Comparison of ENCODE assay signal across 14 mouse cellular contexts in the genomic region with DNA sequence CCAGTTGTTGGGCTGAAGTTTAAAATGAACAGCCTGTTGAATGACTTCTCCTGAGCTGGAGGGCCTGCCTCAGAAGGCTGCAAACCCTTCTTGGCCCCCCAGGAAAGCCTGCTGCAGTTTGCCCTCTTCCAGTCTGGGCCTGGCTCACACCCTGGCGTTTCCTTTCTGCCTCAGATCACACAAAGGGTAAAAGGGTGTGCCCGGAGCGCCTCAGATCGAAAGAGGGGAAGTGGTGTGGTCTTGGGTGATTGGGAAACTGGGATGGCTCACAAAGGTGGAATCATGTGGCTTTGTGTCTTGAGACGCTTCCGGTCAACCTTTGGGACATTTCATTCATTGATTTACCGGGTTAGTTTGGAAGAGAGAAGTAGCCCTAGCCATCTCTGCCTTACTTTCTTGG. TPM values are rescaled to one million over a fixed set of nuclear protein-coding genes. Genes with fewer than 3 reads are reported as not detected.
A peak's percentile ranks its signal among the peaks of the same experiment; 100 is the strongest.
DNase-seq lines count a peak whose midpoint lies in the region; ATAC-seq and TF ChIP-seq lines count a peak whose summit lies in the region.
"Had no signal": no experiment of that assay in that cellular context is flagged by ENCODE, and none has a peak within 500 bp of the region (broad histone marks: within the 10 kb centered on the region; RNA-seq: fewer than 3 reads in every experiment).

No protein-coding gene starts in this region.

- no peak for DNase-seq in kidney, postnatal 14 days
- DNase-seq in ES-E14 (ENCODE audit: low read depth, low spot score) = no peak
- DNase-seq in left cerebral cortex, adult 9 months (ENCODE audit: low spot score in 2 of 2) = no peak
- DNase-seq in adrenal gland, postnatal 14 days = no peak
- DNase-seq: heart, postnatal 10 days had no signal

- 0 out of 2 replicates have a peak overlapping the region, but pooled peaks have one; percentile 6 for H3K27ac ChIP-seq in kidney, embryonic 16.5 days (ENCODE audit: low read length)
- peak overlapping the region; percentile 50; the same call in 1 of the 2 replicates for H3K27ac ChIP-seq in ES-E14 (ENCODE audit: insufficient read depth, low read depth, low read length, poor library complexity, severe bottlenecking)
- H3K27ac ChIP-seq in stomach, embryonic 15.5 days = 0 out of 2 replicates have a peak overlapping the region, but pooled peaks have one; percentile 50
- H3K27ac ChIP-seq: embryonic facial prominence, embryonic 12.5 days; layer of hippocampus, adult 2 months had no signal

- H3K9ac ChIP-seq in kidney, embryonic 16.5 days (replicated peaks; ENCODE audit: low read length) = no peak overlapping the region
- H3K9ac ChIP-seq in ES-E14 (ENCODE audit: insufficient read depth, low read depth, low read length, poor library complexity, severe bottlenecking) = no peak overlapping the region
- H3K9ac ChIP-seq in stomach, embryonic 15.5 days = no peak overlapping the region
- H3K9ac ChIP-seq: embryonic facial prominence, embryonic 12.5 days had no signal

- WGBS in kidney, embryonic 16.5 days = 69% methylated on average over 7 of the region's 7 CpGs
- WGBS in stomach, embryonic 15.5 days = 73% methylated on average over 7 of the region's 7 CpGs

- H3K4me1 ChIP-seq in kidney, embryonic 16.5 days (ENCODE audit: insufficient read depth, low read length) = peaks cover 27% of the 10 kb centered on the region; the same call in 1 of the 2 replicates
- H3K4me1 ChIP-seq in ES-E14 (ENCODE audit: control insufficient read depth in 2 of 2, insufficient read depth in 2 of 2, low read length in 2 of 2, poor library complexity in 1 of 2) = peaks cover 6 to 38% of the 10 kb centered on the region in 2 experiments; a peak in 3 of 4 replicates
- peaks cover 13% of the 10 kb centered on the region; the same call in 1 of the 2 replicates for H3K4me1 ChIP-seq in stomach, embryonic 15.5 days
- H3K4me1 ChIP-seq: embryonic facial prominence, embryonic 12.5 days had no signal

- H3K4me2 ChIP-seq in kidney, embryonic 16.5 days (replicated peaks; ENCODE audit: low read depth, low read length) = no peak overlapping the region
- no peak overlapping the region for H3K4me2 ChIP-seq in stomach, embryonic 15.5 days
- H3K4me2 ChIP-seq: embryonic facial prominence, embryonic 12.5 days had no signal

- no peak for ATAC-seq in kidney, embryonic 16.5 days (ENCODE audit: low FRiP score, low TSS enrichment)
- peak; percentile 55 for ATAC-seq in granulocyte monocyte progenitor cell, adult 5-6 weeks (replicated peaks; ENCODE audit: poor library complexity, severe bottlenecking)
- ATAC-seq in stomach, embryonic 15.5 days (ENCODE audit: insufficient read depth, low FRiP score, low read depth) = no peak
- ATAC-seq: inflammation-experienced regulatory T-cells, adult 6 months had no signal

- no peak overlapping the region for H3K4me3 ChIP-seq in kidney, embryonic 16.5 days (ENCODE audit: low read length)
- H3K4me3 ChIP-seq in ES-E14 (ENCODE audit: insufficient read depth in 1 of 2, low read depth in 1 of 2, low read length in 2 of 2, poor library complexity in 1 of 2, severe bottlenecking in 1 of 2) = no peak overlapping the region
- H3K4me3 ChIP-seq in stomach, embryonic 15.5 days (replicated peaks) = no peak overlapping the region
- H3K4me3 ChIP-seq: embryonic facial prominence, embryonic 12.5 days; layer of hippocampus, adult 2 months; myocyte had no signal

- in situ Hi-C loops in ES-E14 (cut with MboI; ENCODE audit: low sequenced_read_pairs in 2 of 2, unreplicated experiment in 2 of 2) = no loop called here

- peaks cover 33% of the 10 kb centered on the region for H3K36me3 ChIP-seq in kidney, embryonic 16.5 days (ENCODE audit: insufficient read depth, low read length)
- peaks cover 53% of the 10 kb centered on the region for H3K36me3 ChIP-seq in ES-E14 (ENCODE audit: control insufficient read depth, insufficient read depth, low read length, poor library complexity, severe bottlenecking)
- peaks cover 34% of the 10 kb centered on the region for H3K36me3 ChIP-seq in stomach, embryonic 15.5 days

- H3K27me3 ChIP-seq in kidney, embryonic 16.5 days (ENCODE audit: insufficient read depth, low read length) = no peaks in the 10 kb centered on the region
- H3K27me3 ChIP-seq in stomach, embryonic 15.5 days (replicated peaks) = no peaks in the 10 kb centered on the region
- H3K27me3 ChIP-seq: embryonic facial prominence, embryonic 12.5 days had no signal

- H3K9me3 ChIP-seq in kidney, embryonic 16.5 days (ENCODE audit: low read length) = no peaks in the 10 kb centered on the region
- H3K9me3 ChIP-seq in ES-E14 (ENCODE audit: control insufficient read depth, insufficient read depth, low read depth, low read length) = no peaks in the 10 kb centered on the region
- no peaks in the 10 kb centered on the region for H3K9me3 ChIP-seq in stomach, embryonic 15.5 days
- H3K9me3 ChIP-seq: embryonic facial prominence, embryonic 12.5 days had no signal

TF ChIP-seq in ES-E14, 5 proteins besides CTCF, POLR2A, EP300 and RAD21:
- TF ChIP-seq ZNF384 (IDR thresholded peaks at IDR 0.05; ENCODE audit: low read depth, low read length) (no peak), ZC3H11A (IDR thresholded peaks at IDR 0.05; ENCODE audit: borderline replicate concordance, low read depth, low read length) (no peak), MAFK (IDR thresholded peaks at IDR 0.05; ENCODE audit: insufficient read depth, low read depth, low read length) (no peak), HCFC1 (IDR thresholded peaks at IDR 0.05; ENCODE audit: borderline replicate concordance, insufficient read depth, low read length) (no peak), CHD2 (IDR thresholded peaks at IDR 0.05; ENCODE audit: low read depth, low read length) (no peak)
TF ChIP-seq in ES-E14: peak in this region for 0.

RNA-seq across cellular contexts. Expression of gene B230217C12Rik, which starts 14.2 kb away (rescaled TPM):
- 4.3 and 6.7 TPM in 2 replicates for polyA plus RNA-seq in kidney, embryonic 16.5 days (2015; fragmentation: Nextera tagmentation; extraction: Ambion mirVana)
- 3.0 and 4.1 TPM in 2 replicates for total RNA-seq in ES-E14 (2012; rRNA removed)
- 3.8 TPM in 1 of 2 replicates, not detected in the other for total RNA-seq in granulocyte monocyte progenitor cell, adult 5-6 weeks (2014; fragmentation: Nextera tagmentation)
- total RNA-seq in granulocyte monocyte progenitor cell, adult 5-6 weeks (2017) = 1.3 TPM in 1 of 2 replicates, not detected in the other
- 4.0 and 5.7 TPM in 2 replicates for polyA plus RNA-seq in stomach, embryonic 15.5 days (2015; fragmentation: Nextera tagmentation; extraction: Ambion mirVana)
- total RNA-seq in adrenal gland, postnatal 14 days (2021) = 2.4 and 3.5 TPM in 2 replicates

RNA-seq across cellular contexts. Expression of gene Lasp1, which starts 27.6 kb away (rescaled TPM):
- polyA plus RNA-seq in kidney, embryonic 16.5 days (2015; fragmentation: Nextera tagmentation; extraction: Ambion mirVana) = 133 TPM in 2 replicates
- 108 and 147 TPM in 2 replicates for total RNA-seq in ES-E14 (2012; rRNA removed)
- 60.5 and 60.7 TPM in 2 replicates for total RNA-seq in granulocyte monocyte progenitor cell, adult 5-6 weeks (2014; fragmentation: Nextera tagmentation)
- 92.5 and 124 TPM in 2 replicates for total RNA-seq in granulocyte monocyte progenitor cell, adult 5-6 weeks (2017)
- polyA plus RNA-seq in stomach, embryonic 15.5 days (2015; fragmentation: Nextera tagmentation; extraction: Ambion mirVana) = 112 and 122 TPM in 2 replicates
- total RNA-seq in adrenal gland, postnatal 14 days (2021) = 98.2 and 107 TPM in 2 replicates

RNA-seq across cellular contexts. Expression of gene Rpl23, which starts 44.2 kb away (rescaled TPM):
- 428 and 460 TPM in 2 replicates for polyA plus RNA-seq in kidney, embryonic 16.5 days (2015; fragmentation: Nextera tagmentation; extraction: Ambion mirVana)
- 1,213 and 1,430 TPM in 2 replicates for total RNA-seq in ES-E14 (2012; rRNA removed)
- total RNA-seq in granulocyte monocyte progenitor cell, adult 5-6 weeks (2014; fragmentation: Nextera tagmentation) = 2,177 and 2,335 TPM in 2 replicates
- total RNA-seq in granulocyte monocyte progenitor cell, adult 5-6 weeks (2017) = 2,263 and 3,329 TPM in 2 replicates
- polyA plus RNA-seq in stomach, embryonic 15.5 days (2015; fragmentation: Nextera tagmentation; extraction: Ambion mirVana) = 502 and 526 TPM in 2 replicates
- total RNA-seq in adrenal gland, postnatal 14 days (2021) = 809 and 980 TPM in 2 replicates

RNA-seq across cellular contexts. Expression of gene 1700001P01Rik, which starts 50.7 kb away (rescaled TPM):
- 0.27 and 0.31 TPM in 2 replicates for polyA plus RNA-seq in kidney, embryonic 16.5 days (2015; fragmentation: Nextera tagmentation; extraction: Ambion mirVana)
- 2.3 TPM in 2 replicates for total RNA-seq in ES-E14 (2012; rRNA removed)
- not detected in 2 replicates for total RNA-seq in granulocyte monocyte progenitor cell, adult 5-6 weeks (2014; fragmentation: Nextera tagmentation)
- total RNA-seq in granulocyte monocyte progenitor cell, adult 5-6 weeks (2017) = not detected in 2 replicates
- 0.37 and 0.60 TPM in 2 replicates for polyA plus RNA-seq in stomach, embryonic 15.5 days (2015; fragmentation: Nextera tagmentation; extraction: Ambion mirVana)
- total RNA-seq in adrenal gland, postnatal 14 days (2021) = not detected in 2 replicates
- total RNA-seq: gastrocnemius, postnatal 4 days; heart, postnatal 10 days had no signal
- polyA plus RNA-seq: embryonic facial prominence, embryonic 12.5 days; limb, embryonic 11.5 days had no signal

RNA-seq across cellular contexts. Expression of gene Fbxo47, which starts 57.5 kb away (rescaled TPM):
- 0.45 and 0.46 TPM in 2 replicates for polyA plus RNA-seq in kidney, embryonic 16.5 days (2015; fragmentation: Nextera tagmentation; extraction: Ambion mirVana)
- total RNA-seq in ES-E14 (2012; rRNA removed) = 2.2 and 4.1 TPM in 2 replicates
- total RNA-seq in granulocyte monocyte progenitor cell, adult 5-6 weeks (2014; fragmentation: Nextera tagmentation) = not detected in 2 replicates
- total RNA-seq in granulocyte monocyte progenitor cell, adult 5-6 weeks (2017) = 2.0 and 2.2 TPM in 2 replicates
- polyA plus RNA-seq in stomach, embryonic 15.5 days (2015; fragmentation: Nextera tagmentation; extraction: Ambion mirVana) = 0.52 and 0.65 TPM in 2 replicates
- 1.0 and 1.2 TPM in 2 replicates for total RNA-seq in adrenal gland, postnatal 14 days (2021)
